Mouse (Mus musculus): ENCODE measurements around the gene Aven.

- TF ChIP-seq CTCF (conservative IDR thresholded peaks at IDR 0.05; ENCODE audit: low read length) (no peak), POU5F1 (IDR thresholded peaks at IDR 0.05; ENCODE audit: borderline replicate concordance, low read length) (no peak), NANOG (IDR thresholded peaks at IDR 0.05; ENCODE audit: borderline replicate concordance, low read length) (no peak)
Measured at GRCm38 (mm10) chr2:112497851-112498250, 5.1 kb downstream of the Aven start.
